Mouse (Mus musculus): ENCODE data around the gene Stum.
"Not testable (repeated sequence)": the region's sequence is repeated elsewhere in the genome, so short reads cannot be mapped to it uniquely, and the experiment has no call there.

The Stum gene

DNA sequence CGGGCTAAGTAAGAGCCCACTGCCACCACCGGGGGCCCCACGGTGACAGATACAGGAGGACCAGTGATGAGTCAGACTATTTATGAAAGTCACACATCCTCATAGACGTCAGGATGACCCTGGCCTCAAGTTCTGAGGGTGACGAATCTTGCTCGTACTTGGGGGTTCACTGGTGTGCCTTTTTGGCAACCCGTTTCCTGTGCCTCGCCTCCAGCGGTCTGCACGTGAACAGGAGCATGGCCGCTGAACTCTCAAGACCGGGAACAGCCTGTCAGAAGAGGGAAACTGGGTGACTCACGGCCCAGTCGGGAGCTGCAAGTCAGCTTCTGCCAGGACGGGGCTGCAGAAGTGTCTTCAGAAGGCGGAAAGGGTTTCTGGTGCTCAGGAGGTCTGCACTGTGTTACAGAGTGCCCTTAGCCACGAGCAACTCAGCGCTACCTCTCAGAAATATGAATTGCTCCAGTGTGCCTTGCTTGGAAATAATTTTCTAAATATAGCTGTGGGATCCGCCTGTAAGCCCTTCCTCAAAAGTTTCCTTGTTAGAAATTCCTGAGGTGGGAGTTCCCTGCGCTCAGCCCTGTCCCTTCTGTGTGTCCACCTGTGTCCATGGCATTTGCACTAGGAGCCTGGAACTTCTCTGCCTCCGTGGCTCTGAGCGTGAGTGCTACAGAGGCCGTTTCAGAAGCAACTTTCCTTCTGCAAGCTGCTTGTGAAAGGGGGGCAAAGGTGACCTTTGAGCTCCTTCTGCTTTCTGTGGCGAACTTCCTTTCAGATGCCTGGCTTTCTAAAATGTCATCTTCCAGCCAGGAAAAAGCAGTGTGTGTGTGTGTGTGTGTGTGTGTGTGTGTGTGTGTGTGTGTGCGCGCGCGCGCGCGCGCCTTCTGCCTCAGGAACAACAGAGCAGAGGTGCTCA, 79.4 kb downstream of the Stum start:
- peak; percentile 41 for DNase-seq

DNA sequence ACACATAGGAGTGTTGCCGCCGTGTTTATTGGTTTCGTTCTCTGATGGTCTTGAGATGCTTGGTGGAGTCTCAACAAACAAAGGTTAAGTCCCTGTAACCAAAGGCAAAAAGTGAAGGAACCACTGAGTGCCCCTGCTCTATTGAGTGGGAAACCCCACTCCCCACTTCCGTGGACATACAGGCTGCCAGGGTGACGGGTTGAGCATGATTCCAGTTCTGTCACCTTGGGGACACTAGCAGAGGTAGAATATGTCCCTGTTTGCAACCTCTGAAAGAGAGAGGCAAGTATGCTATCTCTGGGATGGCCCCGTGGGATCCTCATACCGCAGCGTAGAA, 80.0 kb downstream of the Stum start:
- no peak for DNase-seq

DNA sequence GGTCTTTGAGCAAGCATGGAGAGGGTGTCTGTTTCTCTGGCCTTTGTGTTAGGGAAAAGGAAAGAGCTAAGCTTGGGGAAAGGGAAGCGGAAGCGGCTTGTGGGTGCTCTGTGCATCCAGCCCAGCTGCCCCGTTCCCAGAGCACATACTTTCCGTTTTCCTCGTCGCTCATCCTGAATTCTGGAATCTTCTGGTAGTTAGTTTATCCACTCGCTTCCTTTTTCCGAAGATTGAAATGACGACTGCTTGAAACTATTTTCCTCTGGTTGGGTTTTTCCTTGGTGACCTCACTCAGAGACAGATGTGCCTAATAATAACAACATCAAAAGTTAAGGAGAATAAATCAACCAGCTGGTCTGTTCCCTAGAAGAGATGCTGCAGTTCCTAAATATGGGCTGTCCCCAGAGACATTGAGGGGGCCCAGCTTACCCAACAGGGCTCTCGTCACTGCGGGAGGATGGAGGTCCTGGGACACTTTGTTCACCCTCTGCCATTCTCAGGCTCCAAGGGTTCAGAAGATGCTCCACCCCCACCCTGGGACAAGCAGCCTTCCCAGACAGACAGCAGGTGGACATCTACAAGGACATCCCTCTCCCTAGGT, 80.7 kb downstream of the Stum start:
- DNase-seq = no peak

DNA sequence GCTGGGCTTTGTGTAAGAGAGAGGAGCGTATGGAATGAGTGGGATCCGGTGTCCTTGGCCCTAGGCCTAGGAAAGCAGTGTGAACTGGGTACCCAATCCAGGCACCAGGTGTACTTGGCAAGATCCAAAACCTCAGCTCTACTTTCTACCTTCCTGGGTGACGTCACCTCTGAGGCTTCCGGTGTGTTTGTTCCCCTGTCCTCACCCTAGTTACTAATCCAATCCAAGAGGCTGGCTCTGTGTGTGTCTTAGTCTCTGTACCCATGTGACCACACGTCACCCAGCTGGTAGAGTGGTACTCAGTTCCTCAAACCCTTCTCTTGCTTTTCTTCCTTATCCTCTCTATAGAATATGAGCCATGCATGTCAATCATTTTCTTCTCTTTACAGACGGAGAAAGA, 81.6 kb downstream of the Stum start:
- DNase-seq = no peak

DNA sequence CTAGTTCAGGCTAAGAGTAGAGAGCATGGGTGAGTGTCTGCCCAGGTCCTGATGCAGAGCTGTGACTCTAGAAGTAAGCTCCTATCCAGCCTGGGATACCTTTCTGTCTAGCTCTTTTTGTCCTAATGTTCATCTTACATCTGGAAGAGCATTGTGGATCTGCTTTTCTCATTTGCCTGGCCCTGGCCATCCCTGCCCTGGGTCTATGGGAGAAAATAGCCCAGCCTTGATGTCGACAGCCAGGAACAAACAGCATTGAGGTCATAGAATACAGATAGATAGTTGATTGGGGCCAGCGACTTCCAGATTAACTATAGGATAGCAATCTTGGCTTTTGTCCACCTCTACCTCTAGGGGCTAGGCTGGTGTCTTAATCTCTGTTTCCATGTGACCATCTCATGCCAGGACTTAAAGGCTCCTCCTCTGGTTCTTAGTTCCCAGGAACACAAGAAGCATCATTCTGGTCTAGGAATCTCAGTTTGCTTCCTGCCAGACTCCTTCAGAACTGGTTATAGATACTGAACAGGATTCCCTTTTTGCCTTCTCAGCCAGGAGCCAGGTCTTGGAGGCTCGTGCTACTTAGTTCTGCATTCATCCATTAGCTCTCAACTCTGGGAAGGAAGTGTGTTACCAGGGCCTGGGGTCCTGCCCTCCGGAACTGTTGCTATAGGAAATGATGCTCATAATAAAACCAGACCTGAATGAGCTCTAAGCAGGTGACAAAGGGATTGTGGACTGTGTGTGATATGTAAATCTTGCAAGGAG, 82.4 kb downstream of the Stum start:
- no peak for DNase-seq

DNA sequence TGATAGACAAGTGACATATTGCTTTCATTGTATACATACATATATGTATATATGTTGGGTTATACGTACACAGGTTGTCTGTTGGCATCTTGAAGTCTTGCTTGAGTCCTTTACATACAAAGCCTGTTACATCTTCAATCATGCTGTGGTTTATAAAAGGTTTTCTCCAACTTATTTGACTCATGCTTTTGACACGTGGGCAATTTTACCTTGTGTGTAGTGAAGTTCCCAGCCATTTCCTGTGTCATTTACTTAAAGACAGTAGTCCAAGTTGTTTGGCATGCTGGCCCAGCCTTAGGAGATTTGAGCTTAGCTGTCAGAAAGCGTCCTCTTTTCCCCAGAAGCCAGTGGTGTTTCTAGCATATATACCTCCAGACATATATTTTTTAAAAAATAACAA, 84.9 kb downstream of the Stum start:
- no peak for DNase-seq

DNA sequence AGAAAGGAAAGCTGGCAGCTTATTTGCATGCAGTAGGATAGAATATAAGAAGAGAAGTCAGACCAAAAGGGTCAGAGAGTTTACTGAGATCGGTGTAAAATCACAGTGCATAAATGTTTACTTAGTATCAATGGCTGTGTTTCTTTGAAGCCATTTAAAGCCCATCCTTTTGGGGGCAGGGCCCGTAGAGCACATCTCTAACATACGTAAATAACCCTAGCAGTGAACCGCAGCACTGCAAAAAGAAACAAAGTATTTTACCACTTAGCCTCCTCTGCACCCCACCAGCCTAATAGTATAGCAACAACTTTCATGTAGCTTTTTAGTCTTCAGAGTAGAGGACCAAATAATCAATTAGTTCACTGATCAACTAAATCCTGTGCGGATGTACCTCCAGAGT, 85.6 kb downstream of the Stum start:
- DNase-seq = no peak

DNA sequence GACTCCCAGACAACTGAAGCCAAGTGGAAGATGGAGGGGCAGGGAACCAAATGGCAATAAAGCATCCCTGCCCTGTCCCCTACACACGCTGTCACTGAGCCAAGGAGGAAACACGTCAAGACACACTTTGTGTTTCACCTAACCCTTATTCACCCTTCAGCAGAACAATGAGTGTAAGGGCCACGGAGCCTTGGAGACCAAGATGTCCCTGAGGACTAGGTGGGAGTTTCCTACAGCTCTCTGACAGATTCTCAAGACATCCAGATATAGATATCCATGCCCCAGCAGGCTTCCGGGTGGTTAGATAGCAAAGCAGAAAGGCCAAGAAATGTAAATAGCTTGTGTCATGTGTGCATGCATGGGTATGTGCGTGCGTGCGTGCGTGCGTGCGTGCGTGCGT, 89.4 kb downstream of the Stum start:
- DNase-seq = no peak

DNA sequence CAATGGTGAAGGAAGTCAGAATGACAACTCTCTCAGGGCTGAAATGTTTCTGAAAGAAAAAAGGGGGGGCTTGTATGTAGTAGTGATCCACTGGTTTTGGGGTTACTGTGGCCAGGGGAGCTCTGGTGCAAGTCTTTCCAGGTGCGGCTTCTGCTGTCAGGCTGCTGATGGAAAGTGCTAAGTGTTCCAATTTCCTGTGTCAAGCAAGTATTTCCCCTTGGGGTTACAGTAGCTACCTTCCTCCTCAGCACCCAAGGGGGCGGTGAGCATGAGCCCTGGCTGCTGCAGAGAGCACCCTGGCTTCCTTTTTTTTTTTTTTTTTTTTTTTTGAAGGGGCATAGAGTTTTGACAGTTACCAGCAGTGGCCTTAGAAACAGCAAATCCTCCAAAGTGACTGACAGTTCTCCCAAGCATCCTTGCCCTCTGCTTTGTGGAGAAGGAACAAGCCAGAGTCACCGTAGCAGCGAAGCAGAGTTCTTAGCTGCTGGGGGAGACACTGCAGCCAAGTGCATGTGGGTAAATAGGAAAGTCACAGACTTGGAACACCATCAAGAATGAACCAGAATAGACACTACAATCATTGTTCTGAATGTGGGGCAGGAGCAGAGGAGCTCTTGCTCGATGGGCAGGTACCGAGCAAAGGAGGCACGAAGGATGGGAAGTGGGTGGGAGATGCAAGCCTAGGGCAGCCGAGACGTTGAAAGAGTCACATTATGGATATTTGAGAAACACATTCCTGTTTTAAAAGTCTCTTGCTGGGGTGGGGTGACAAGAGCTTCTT, 90.1 kb downstream of the Stum start:
- DNase-seq = no peak

DNA sequence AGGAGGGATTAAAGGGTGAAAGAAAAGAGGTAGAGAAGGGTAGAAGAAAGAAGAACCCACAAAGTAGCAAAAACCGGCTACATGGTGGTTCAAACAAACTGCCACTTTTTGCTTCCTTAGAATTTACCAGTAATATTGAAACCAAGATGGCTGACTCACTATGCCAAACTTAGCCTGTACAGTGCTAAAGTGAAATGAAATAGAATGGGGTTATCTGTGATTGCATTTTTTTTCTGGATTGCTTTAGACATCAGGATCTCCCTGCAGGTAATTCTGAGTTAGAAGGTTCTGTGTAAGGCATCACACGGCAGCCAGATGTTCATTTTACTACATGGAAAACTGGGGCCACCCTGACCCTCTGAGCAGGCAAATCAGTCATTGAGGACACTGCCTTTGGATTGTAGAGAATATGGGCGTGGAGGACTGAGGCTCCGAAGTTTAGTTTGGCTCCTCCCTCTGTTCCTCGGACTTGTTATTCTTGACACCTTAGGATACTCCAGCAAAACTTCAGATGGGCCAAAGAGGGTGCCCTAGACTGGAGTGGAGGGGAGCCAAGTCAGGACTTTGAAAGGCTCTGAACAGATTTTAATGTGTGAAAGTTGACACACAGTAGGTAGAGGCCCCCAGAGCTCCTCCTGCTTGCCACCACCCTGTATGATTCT, 91.0 kb downstream of the Stum start:
- no peak for DNase-seq

DNA sequence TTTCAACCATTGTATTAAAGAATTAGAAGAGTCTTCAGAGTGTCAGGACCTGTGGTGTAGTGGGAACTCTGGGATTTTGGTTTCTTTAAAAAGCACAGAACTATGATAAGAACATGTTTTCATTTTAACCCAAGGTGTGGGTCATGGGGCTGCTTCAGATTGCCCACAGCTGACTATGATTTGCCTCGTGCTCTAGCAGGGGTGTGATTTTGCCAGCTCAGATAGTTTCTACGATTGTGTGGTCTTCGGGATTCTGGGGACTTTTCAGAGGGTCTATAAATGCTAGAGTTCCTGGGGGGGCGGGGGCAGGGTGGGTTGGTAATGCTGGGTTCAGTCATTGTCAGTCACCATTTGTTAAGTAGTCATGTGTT, 91.7 kb downstream of the Stum start:
- DNase-seq = no peak

DNA sequence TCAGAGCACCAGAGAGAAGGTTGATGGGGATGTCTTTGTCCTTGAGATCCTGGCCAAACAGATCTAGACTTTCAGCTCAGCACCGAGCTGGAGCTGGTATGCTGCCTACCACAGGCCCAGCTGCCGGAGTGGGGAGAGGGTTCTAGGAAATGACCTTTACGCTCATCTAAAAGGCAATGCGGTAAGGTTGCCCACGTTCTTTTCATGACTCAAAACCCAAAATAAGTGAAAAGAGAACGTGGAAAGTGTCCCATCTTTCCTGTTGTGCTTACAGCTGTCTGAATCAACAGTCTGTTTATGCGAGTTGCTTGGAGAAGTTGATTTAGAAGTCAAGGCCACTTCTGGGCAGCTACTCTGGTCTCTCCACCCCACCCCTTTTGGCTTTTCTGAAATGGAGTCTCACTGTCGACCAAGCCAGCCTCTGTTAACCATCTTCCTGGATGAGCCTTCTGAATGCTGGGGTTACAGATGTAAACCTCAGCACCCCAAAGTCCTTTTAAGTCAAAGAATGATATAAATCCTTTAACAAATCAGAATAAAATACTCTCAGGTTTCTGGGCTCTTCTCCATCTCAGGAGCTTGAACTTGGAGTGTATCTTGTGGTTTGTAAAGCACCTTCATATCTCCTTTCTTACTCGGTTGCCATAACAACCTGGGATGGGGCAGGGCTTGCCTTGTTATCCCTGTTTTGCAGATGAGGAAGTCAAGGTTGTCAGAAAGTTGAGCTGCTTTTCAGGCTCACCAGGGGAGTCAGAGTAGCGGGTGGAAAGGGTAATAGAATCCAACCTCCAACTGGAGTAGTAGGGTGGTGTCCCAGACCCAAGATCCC, 92.3 kb downstream of the Stum start:
- DNase-seq = no peak

DNA sequence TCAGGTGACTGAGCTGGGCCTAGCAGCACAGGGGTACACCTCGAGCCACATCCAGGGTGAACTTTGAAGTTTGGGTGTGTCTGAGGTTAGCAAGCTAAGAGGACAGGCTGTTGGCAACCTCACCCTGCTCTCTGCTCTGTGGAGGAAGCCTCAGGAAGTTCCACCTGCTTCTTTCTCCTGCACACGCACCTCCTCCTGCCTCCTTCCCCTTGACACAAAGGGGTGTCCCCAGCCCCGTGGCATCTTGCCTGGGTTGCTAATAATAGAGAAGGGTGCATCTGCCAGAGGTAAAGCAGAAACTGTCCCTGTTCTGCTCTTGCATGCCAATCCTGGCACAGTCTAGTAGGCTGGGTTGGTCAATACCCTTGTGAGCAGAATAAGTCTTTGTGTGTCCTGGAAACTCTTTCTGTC, 93.0 kb downstream of the Stum start:
- DNase-seq = no peak

DNA sequence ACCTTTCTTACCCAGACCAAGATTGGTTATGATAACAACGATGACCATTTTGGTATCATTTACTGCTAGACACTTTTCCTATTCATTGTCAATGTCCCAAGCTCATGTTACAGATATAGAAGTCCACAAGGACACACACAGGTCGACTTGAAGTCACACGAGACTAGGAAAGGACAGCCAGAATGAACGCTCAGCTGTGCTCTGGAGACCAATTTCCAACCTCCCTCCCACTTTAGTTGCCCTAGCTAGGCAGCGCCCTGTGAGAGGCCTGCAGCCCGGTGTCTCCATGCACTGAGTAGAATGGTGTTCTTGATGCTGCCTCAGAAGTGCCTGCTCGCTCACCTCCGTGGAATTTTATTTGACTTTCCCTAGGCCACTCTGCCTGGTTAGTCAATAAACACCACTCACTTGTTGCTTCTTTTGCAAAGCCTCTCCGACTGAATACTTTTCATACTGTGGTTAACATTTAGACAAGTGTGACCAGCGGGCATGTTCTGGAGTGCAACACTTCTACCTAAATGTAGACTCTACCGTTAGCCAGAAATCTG, 94.0 kb downstream of the Stum start:
- DNase-seq = not testable (repeated sequence)

DNA sequence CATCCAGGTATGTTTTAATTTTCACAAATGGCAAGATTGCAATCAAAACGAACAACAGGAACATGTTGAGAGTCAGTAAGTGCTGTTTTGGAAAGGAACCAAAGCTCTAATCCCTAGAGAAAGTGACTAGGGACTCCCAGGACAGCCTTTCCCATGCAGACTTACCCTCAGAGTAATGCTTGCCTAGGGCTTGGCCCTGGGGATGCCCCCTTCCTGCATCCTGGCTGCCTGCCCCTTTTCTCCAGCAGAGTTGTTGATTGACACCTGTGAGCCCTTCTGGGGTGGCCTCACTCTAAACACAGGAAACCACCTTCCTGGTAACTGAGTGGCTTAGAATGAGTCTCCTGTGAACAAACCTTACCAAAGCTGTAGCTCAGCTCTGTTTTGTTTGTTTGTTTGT, 94.8 kb downstream of the Stum start:
- DNase-seq = no peak

DNA sequence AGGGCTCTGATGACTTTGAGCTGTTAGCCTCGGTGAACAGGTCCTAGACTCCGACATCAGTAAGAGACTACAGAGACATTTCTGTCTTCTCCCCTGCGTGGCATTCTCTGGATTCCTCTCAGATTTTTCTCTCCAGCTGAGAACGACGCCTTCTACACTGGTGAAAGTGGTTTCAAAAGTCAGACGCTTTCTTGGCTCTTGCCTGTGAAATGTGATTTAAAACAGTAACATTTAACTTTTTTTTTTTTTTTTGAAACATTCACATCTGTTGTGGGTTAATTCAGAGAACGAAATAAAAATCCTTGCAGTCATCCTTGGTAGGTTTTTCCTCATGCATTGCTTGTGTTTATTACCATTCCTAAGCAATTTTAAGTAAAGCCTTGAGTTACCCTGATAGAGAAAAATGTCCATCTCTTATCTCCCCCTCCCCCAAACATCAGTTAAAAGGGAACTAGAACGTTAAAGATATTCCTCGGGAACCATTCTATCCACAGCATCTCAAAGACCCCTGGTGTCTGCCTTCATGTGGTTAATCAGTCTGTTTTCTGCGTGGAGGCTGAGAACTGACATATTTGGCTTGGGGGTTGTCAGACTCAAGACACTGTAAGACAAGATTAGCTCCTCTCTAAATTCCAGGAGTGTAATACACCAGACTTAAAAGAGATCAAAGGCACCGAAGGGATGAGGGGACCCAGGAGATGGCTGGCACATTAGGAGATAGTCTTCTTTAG, 95.4 kb downstream of the Stum start:
- DNase-seq = no peak

DNA sequence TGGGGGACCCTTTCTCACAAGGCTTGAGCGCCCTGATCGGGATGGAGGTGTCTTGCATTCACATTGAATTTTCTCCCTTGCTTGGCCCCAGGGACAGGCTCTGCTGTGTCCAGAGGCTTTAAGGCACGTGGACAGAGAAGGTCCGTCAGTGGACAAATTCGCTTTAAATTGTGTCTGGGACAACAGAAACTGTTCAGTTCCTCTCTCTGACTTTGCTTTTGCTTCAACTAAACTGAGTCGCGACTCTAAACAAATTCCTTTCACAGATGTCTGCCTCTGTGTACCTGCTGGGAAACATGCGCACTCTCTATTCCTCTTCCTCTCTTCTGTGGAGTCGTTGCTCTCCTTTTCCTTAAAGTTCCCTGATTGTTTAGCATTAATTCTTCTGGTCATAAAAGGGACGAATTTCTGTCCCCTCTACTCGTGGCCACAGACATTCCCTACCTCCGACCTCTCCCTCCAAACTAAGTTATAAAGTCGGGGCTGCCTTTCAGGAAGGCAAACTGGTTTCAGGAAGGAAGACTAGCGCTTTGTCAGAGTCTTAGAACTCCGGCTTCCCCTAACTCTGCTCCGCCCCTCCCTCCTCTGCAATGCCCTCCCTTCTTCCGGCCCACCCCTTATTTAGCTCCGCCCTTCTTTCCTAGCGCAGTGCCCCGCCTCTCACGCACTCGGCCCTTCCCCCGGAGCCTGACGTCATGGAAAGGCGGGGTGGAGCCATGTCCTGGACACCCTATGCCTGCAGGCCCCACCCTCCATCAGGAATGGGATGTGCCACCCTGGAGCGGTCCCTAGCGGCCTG, 96.2 kb downstream of the Stum start:
- DNase-seq = peak; percentile 99

DNA sequence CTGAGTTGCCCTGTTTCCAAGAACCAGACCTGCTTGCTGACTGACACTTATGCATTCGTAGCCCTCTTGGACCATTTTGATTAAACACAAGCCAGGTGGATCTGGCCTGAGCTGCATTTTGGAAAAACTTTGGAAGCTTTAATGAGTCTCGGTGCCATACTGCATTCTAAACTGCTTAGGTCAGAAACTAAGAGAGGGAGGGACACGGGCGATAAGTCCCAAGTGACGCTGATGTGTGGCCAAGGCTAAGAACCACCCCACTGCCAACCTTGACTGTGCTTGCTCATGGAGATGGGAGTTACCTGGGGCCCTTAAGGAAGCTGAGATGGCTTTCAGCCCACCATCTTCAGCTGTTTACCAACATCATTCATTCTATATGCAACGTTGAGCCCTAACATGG, 98.0 kb downstream of the Stum start:
- no peak for DNase-seq

DNA sequence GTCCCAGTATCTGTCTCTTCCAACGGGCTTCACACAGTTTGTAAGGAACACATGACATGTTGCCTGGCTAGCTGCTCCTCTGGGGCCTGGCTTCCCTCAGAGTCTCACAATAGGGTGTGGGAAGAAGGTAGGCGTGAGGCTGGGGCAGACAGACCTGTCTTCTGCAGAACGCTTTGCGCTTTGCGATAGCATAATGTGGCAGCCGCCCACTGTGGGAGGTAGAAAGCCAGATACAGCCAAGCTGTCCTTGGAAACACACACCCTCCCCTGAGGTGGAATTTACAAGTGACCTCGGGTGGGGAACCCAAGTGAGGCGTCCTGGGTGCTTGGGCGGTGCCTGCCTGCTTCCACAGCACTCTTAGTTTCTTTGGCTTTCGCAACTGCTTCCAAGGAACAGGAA, 98.8 kb downstream of the Stum start:
- no peak for DNase-seq

DNA sequence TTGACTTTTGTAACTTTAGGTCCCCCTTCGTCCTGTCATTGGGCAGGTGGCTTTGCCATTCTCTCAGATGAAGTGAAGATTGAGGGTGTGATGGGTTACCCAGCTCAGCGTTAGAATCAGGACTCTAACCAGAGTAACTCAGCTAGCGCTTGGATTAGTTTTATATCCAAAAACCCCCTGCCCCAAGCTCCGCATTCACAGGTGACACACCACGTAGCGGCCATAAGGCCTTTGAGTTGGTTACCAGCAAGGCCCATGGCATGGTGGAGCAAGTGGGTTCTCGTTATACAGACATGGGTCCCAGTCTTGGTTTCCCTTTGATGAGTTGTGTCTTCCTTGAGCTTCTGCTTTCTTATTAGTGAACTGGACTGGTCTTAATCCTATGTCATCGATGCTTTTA, 99.4 kb downstream of the Stum start:
- DNase-seq = no peak
